Comparison of ENCODE assay signal across 24 mouse cellular contexts in the genomic region with DNA sequence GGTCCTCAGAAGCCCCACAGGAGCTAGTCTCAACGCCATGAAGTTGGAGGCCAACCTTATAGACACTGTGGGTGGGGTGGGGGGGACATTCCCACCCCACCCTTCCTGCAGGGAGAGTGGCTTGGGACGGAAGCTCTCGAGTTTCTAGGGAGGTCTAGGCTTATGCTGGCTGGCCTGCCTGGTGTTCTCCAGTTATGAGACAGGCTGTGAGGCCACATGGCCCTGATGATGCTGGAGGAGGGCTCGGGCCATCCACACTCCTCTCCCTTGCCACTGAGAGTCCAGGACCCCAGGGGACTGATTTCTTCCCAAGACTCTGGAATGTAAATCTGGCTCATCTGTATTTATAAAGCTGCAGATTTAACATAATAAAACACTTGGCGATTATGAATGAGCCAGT. TPM values are rescaled to one million over a fixed set of nuclear protein-coding genes. Genes with fewer than 3 reads are reported as not detected.
DNase-seq lines count a peak whose midpoint lies in the region; ATAC-seq and TF ChIP-seq lines count a peak whose summit lies in the region.
"Had no signal": no experiment of that assay in that cellular context is flagged by ENCODE, and none has a peak within 500 bp of the region (broad histone marks: within the 10 kb centered on the region; RNA-seq: fewer than 3 reads in every experiment).

No protein-coding gene starts in this region.

- no peak for TF ChIP-seq EP300 in lung, postnatal 0 days (IDR thresholded peaks at IDR 0.05)

- peak overlapping the region; percentile 6; the same call in 1 of the 2 replicates for H3K27ac ChIP-seq in intestine, embryonic 14.5 days (ENCODE audit: low read depth)
- no peak overlapping the region for H3K27ac ChIP-seq in intestine, postnatal 0 days (ENCODE audit: low read depth, low read length)
- H3K27ac ChIP-seq in lung, postnatal 0 days (ENCODE audit: low read length) = no peak overlapping the region
- peak overlapping the region; percentile 71 for H3K27ac ChIP-seq in ES-E14 (ENCODE audit: insufficient read depth, low read depth, low read length, poor library complexity, severe bottlenecking)
- H3K27ac ChIP-seq in embryonic facial prominence, embryonic 15.5 days (replicated peaks) = 0 out of 2 replicates have a peak overlapping the region, but pooled peaks have one; percentile 1
- H3K27ac ChIP-seq in thymus, adult 2 months (ENCODE audit: control insufficient read depth, insufficient read depth, low read length) = no peak overlapping the region
- H3K27ac ChIP-seq: embryonic facial prominence, embryonic 12.5 days; forebrain, embryonic 10.5 days; heart, embryonic 10.5 days; hindbrain, embryonic 14.5 days had no signal

- no peak for TF ChIP-seq CTCF in intestine, postnatal 0 days (IDR thresholded peaks at IDR 0.05; ENCODE audit: low read depth)
- TF ChIP-seq CTCF in lung, postnatal 0 days (IDR thresholded peaks at IDR 0.05) = no peak
- no peak for TF ChIP-seq CTCF in thymus, adult 2 months (IDR thresholded peaks at IDR 0.05; ENCODE audit: borderline replicate concordance, control insufficient read depth, extremely low read depth, insufficient read depth, low read length, poor library complexity)

- WGBS in intestine, embryonic 14.5 days = 29% methylated on average over 5 of the region's 5 CpGs
- 41% methylated on average over 5 of the region's 5 CpGs for WGBS in intestine, postnatal 0 days
- 48% methylated on average over 5 of the region's 5 CpGs for WGBS in lung, postnatal 0 days
- WGBS in embryonic facial prominence, embryonic 15.5 days = 27% methylated on average over 5 of the region's 5 CpGs
- 92% methylated on average over 5 of the region's 5 CpGs for WGBS in thymus, adult 2 months

- no peak overlapping the region for H3K4me2 ChIP-seq in intestine, embryonic 14.5 days (ENCODE audit: low read length)
- H3K4me2 ChIP-seq in intestine, postnatal 0 days (replicated peaks; ENCODE audit: low read depth) = no peak overlapping the region
- H3K4me2 ChIP-seq in lung, postnatal 0 days (replicated peaks; ENCODE audit: low read depth, low read length) = no peak overlapping the region
- no peak overlapping the region for H3K4me2 ChIP-seq in embryonic facial prominence, embryonic 15.5 days (replicated peaks)
- H3K4me2 ChIP-seq: embryonic facial prominence, embryonic 12.5 days; hindbrain, embryonic 14.5 days had no signal

- no peak overlapping the region for H3K9ac ChIP-seq in intestine, embryonic 14.5 days (ENCODE audit: low read length)
- no peak overlapping the region for H3K9ac ChIP-seq in intestine, postnatal 0 days (ENCODE audit: low read depth, low read length)
- no peak overlapping the region for H3K9ac ChIP-seq in lung, postnatal 0 days (replicated peaks; ENCODE audit: low read depth)
- no peak overlapping the region for H3K9ac ChIP-seq in ES-E14 (ENCODE audit: insufficient read depth, low read depth, low read length, poor library complexity, severe bottlenecking)
- no peak overlapping the region for H3K9ac ChIP-seq in embryonic facial prominence, embryonic 15.5 days
- H3K9ac ChIP-seq: embryonic facial prominence, embryonic 12.5 days; hindbrain, embryonic 14.5 days had no signal

- H3K4me1 ChIP-seq in intestine, embryonic 14.5 days (replicated peaks; ENCODE audit: control insufficient read depth, insufficient read depth, low read length) = peaks cover 10% of the 10 kb centered on the region
- no peaks in the 10 kb centered on the region for H3K4me1 ChIP-seq in intestine, postnatal 0 days (replicated peaks; ENCODE audit: control insufficient read depth, insufficient read depth, low read length)
- no peaks in the 10 kb centered on the region for H3K4me1 ChIP-seq in lung, postnatal 0 days (ENCODE audit: insufficient read depth, low read depth, low read length)
- H3K4me1 ChIP-seq in ES-E14 (ENCODE audit: control insufficient read depth in 2 of 2, insufficient read depth in 2 of 2, low read length in 2 of 2, poor library complexity in 1 of 2) = peaks cover 7 to 50% of the 10 kb centered on the region in 2 experiments; a peak in 3 of 4 replicates
- peaks cover 13% of the 10 kb centered on the region for H3K4me1 ChIP-seq in embryonic facial prominence, embryonic 15.5 days
- H3K4me1 ChIP-seq in thymus, adult 2 months (replicated peaks; ENCODE audit: control insufficient read depth, insufficient read depth, low read length) = no peaks in the 10 kb centered on the region
- H3K4me1 ChIP-seq: heart, embryonic 10.5 days had no signal

- no peak for TF ChIP-seq POLR2A in thymus, adult 2 months (IDR thresholded peaks at IDR 0.05; ENCODE audit: control insufficient read depth, extremely low read depth, insufficient read depth, low read length, poor library complexity)

- H3K27me3 ChIP-seq in intestine, embryonic 14.5 days (replicated peaks; ENCODE audit: control insufficient read depth, insufficient read depth, low read length) = no peaks in the 10 kb centered on the region
- no peaks in the 10 kb centered on the region for H3K27me3 ChIP-seq in intestine, postnatal 0 days (replicated peaks; ENCODE audit: control insufficient read depth, insufficient read depth, low read length)
- no peaks in the 10 kb centered on the region for H3K27me3 ChIP-seq in lung, postnatal 0 days (replicated peaks; ENCODE audit: insufficient read depth, low read length)
- no peaks in the 10 kb centered on the region for H3K27me3 ChIP-seq in embryonic facial prominence, embryonic 15.5 days
- H3K27me3 ChIP-seq in thymus, adult 2 months (ENCODE audit: control insufficient read depth, insufficient read depth, low read length) = no peaks in the 10 kb centered on the region
- H3K27me3 ChIP-seq: embryonic facial prominence, embryonic 12.5 days; Patski had no signal

- DNase-seq in intestine, embryonic 14.5 days (ENCODE audit: low spot score) = no peak
- DNase-seq in lung, postnatal 0 days (ENCODE audit: low spot score) = no peak
- no peak for DNase-seq in lung, postnatal 14 days
- DNase-seq in ES-E14 (ENCODE audit: low read depth, low spot score) = no peak
- DNase-seq in thymus, adult 2 months = no peak
- DNase-seq in layer of hippocampus, adult 18-20 months (ENCODE audit: low spot score in 2 of 2) = no peak
- DNase-seq: adrenal gland, postnatal 10 days; cerebellum, adult 11 months; cerebellum, adult 8-10 months; cerebellum, postnatal 14 days; embryo, embryonic 11 days; gastrocnemius, postnatal 10 days; heart, adult 18-20 months; heart, postnatal 10 days; heart, postnatal 4 days had no signal

- H3K9me3 ChIP-seq in intestine, embryonic 14.5 days (ENCODE audit: control insufficient read depth, low read length) = no peaks in the 10 kb centered on the region
- no peaks in the 10 kb centered on the region for H3K9me3 ChIP-seq in intestine, postnatal 0 days (ENCODE audit: control insufficient read depth)
- no peaks in the 10 kb centered on the region for H3K9me3 ChIP-seq in lung, postnatal 0 days (ENCODE audit: low read length)
- H3K9me3 ChIP-seq in ES-E14 (ENCODE audit: control insufficient read depth, insufficient read depth, low read depth, low read length) = no peaks in the 10 kb centered on the region
- no peaks in the 10 kb centered on the region for H3K9me3 ChIP-seq in embryonic facial prominence, embryonic 15.5 days (replicated peaks)
- H3K9me3 ChIP-seq: embryonic facial prominence, embryonic 12.5 days; forebrain, embryonic 10.5 days; heart, embryonic 10.5 days had no signal

- no peak overlapping the region for H3K4me3 ChIP-seq in intestine, embryonic 14.5 days (ENCODE audit: low read depth, low read length)
- no peak overlapping the region for H3K4me3 ChIP-seq in intestine, postnatal 0 days (ENCODE audit: low read depth, low read length)
- no peak overlapping the region for H3K4me3 ChIP-seq in lung, postnatal 0 days (ENCODE audit: low read depth, low read length)
- no peak overlapping the region for H3K4me3 ChIP-seq in ES-E14 (ENCODE audit: insufficient read depth in 1 of 2, low read depth in 1 of 2, low read length in 2 of 2, poor library complexity in 1 of 2, severe bottlenecking in 1 of 2)
- H3K4me3 ChIP-seq in embryonic facial prominence, embryonic 15.5 days (replicated peaks) = no peak overlapping the region
- H3K4me3 ChIP-seq in thymus, adult 2 months (ENCODE audit: control insufficient read depth, insufficient read depth, low read length) = no peak overlapping the region
- H3K4me3 ChIP-seq: embryonic facial prominence, embryonic 12.5 days; forebrain, embryonic 10.5 days; heart, embryonic 10.5 days had no signal

- H3K36me3 ChIP-seq in intestine, embryonic 14.5 days (ENCODE audit: control insufficient read depth, insufficient read depth, low read length) = no peaks in the 10 kb centered on the region
- H3K36me3 ChIP-seq in intestine, postnatal 0 days (ENCODE audit: control insufficient read depth, insufficient read depth) = peaks cover 12% of the 10 kb centered on the region; the same call in 1 of the 2 replicates
- no peaks in the 10 kb centered on the region for H3K36me3 ChIP-seq in lung, postnatal 0 days (ENCODE audit: insufficient read depth, low read length)
- no peaks in the 10 kb centered on the region for H3K36me3 ChIP-seq in ES-E14 (ENCODE audit: control insufficient read depth, insufficient read depth, low read length, poor library complexity, severe bottlenecking)
- H3K36me3 ChIP-seq in embryonic facial prominence, embryonic 15.5 days = no peaks in the 10 kb centered on the region; the same call in 1 of the 2 replicates
- H3K36me3 ChIP-seq in thymus, adult 2 months (ENCODE audit: control insufficient read depth, insufficient read depth, low read length) = peaks cover 4% of the 10 kb centered on the region; the same call in 1 of the 2 replicates
- H3K36me3 ChIP-seq: forebrain, embryonic 10.5 days; heart, embryonic 10.5 days had no signal

- in situ Hi-C loops in ES-E14 (cut with MboI; ENCODE audit: low sequenced_read_pairs in 2 of 2, unreplicated experiment in 2 of 2) = no loop called here

- ATAC-seq in intestine, embryonic 14.5 days (replicated peaks; ENCODE audit: low FRiP score, low TSS enrichment, low read depth) = no peak
- no peak for ATAC-seq in intestine, postnatal 0 days
- ATAC-seq in lung, postnatal 0 days = 0 out of 2 replicates have a peak, but pooled peaks have one; percentile 20
- ATAC-seq in embryonic facial prominence, embryonic 15.5 days (ENCODE audit: insufficient number of reproducible peaks, low FRiP score, low TSS enrichment, low read depth) = no peak
- ATAC-seq: forebrain, embryonic 16.5 days; Patski had no signal

RNA-seq across cellular contexts. Expression of a gene that starts 25.3 kb away (rescaled TPM):
- 7.8 and 7.9 TPM in 2 replicates for polyA plus RNA-seq in intestine, embryonic 14.5 days (2014; fragmentation: Nextera tagmentation; extraction: Ambion mirVana)
- polyA plus RNA-seq in intestine, postnatal 0 days (2015; fragmentation: Nextera tagmentation; extraction: Ambion mirVana) = 6.3 and 7.9 TPM in 2 replicates
- polyA plus RNA-seq in lung, postnatal 0 days (2015; fragmentation: Nextera tagmentation; extraction: Ambion mirVana) = 9.3 and 9.8 TPM in 2 replicates
- 11.9 and 21.4 TPM in 2 replicates for total RNA-seq in ES-E14 (2012; rRNA removed)
- polyA plus RNA-seq in embryonic facial prominence, embryonic 15.5 days (2015; fragmentation: Nextera tagmentation; extraction: Ambion mirVana) = 12.8 and 14.0 TPM in 2 replicates
- polyA plus RNA-seq in thymus, adult 2 months (2012; rRNA removed) = 33.9 and 43.2 TPM in 2 replicates
- total RNA-seq in layer of hippocampus, adult 18-20 months (2021) = 10 to 100 TPM; 13.6 to 14.5 TPM

RNA-seq across cellular contexts. Expression of a gene that starts 31.0 kb away (rescaled TPM):
- 0.78 and 1.0 TPM in 2 replicates for polyA plus RNA-seq in intestine, embryonic 14.5 days (2014; fragmentation: Nextera tagmentation; extraction: Ambion mirVana)
- 0.26 and 0.34 TPM in 2 replicates for polyA plus RNA-seq in intestine, postnatal 0 days (2015; fragmentation: Nextera tagmentation; extraction: Ambion mirVana)
- polyA plus RNA-seq in lung, postnatal 0 days (2015; fragmentation: Nextera tagmentation; extraction: Ambion mirVana) = 0.35 and 0.58 TPM in 2 replicates
- 2.3 and 2.7 TPM in 2 replicates for total RNA-seq in ES-E14 (2012; rRNA removed)
- 0.73 and 1.2 TPM in 2 replicates for polyA plus RNA-seq in embryonic facial prominence, embryonic 15.5 days (2015; fragmentation: Nextera tagmentation; extraction: Ambion mirVana)
- 3.5 and 4.6 TPM in 2 replicates for polyA plus RNA-seq in thymus, adult 2 months (2012; rRNA removed)
- total RNA-seq in layer of hippocampus, adult 18-20 months (2021) = 1 to 10 TPM; 5.8 to 5.9 TPM
- total RNA-seq: common myeloid progenitor, adult 5-6 weeks had no signal

Comparison
In these comparisons a context has a peak if more than half of its experiments do, and no peak if none do; other contexts are left out.
1. H3K27ac ChIP-seq: peak in intestine, embryonic 14.5 days (single experiment), ES-E14 (single experiment) and embryonic facial prominence, embryonic 15.5 days (single experiment); none in intestine, postnatal 0 days (single experiment), lung, postnatal 0 days (single experiment) and thymus, adult 2 months (single experiment).